Mouse (Mus musculus) forebrain, postnatal 0 days (tissue): ENCODE results near the gene Dnajc11. TPM values are rescaled to one million over a fixed set of nuclear protein-coding genes. Genes with fewer than 3 reads are reported as not detected.

Experiments
- ATAC-seq: fragments of 200-750 bp; cut with Nextera tagmentation; 2 replicates; pipeline ENCODE4 v1.8.0; 2017; ENCODE audit warnings: mild to moderate bottlenecking, moderate library complexity
- DNase-seq: peaks from one replicate; pipeline ENCODE4 v3.0.0-alpha.2; 2015
- H3K27ac ChIP-seq: fragments of 300-500 bp; sonication (generic); 2 replicates; pipeline ENCODE4 v1.5.1; 2014; ENCODE audit warnings: low read depth, mild to moderate bottlenecking, antibody characterized with exemption, low read length, moderate library complexity, mixed read lengths
- H3K27me3 ChIP-seq: fragments of 300-500 bp; sonication (generic); 2 replicates; pipeline ENCODE4 v1.6.1; 2014; ENCODE audit warnings: mild to moderate bottlenecking, low read length, mixed read lengths; ENCODE audit not compliant: insufficient read depth
- H3K36me3 ChIP-seq: fragments of 300-500 bp; sonication (generic); 2 replicates; pipeline ENCODE4 v1.6.1; 2014; ENCODE audit warnings: mild to moderate bottlenecking, moderate library complexity; ENCODE audit not compliant: insufficient read depth
- H3K4me1 ChIP-seq: fragments of 300-500 bp; sonication (generic); 2 replicates; pipeline ENCODE4 v1.6.1; 2014; ENCODE audit warnings: antibody characterized with exemption; ENCODE audit not compliant: insufficient read depth
- H3K4me2 ChIP-seq: fragments of 300-500 bp; sonication (generic); 2 replicates; pipeline ENCODE4 v1.6.1; 2014; ENCODE audit warnings: low read depth, mild to moderate bottlenecking, moderate library complexity
- H3K4me3 ChIP-seq: fragments of 300-500 bp; sonication (generic); 2 replicates; pipeline ENCODE4 v1.5.1; 2014; ENCODE audit warnings: low read depth, low read length, mixed read lengths
- H3K9ac ChIP-seq: fragments of 300-500 bp; sonication (generic); 2 replicates; pipeline ENCODE4 v1.6.1; 2014; ENCODE audit warnings: mild to moderate bottlenecking
- H3K9me3 ChIP-seq: fragments of 300-500 bp; sonication (generic); 2 replicates; pipeline ENCODE4 v1.6.1; 2016; ENCODE audit warnings: low read length
- CTCF ChIP-seq: sonication (generic); IDR thresholded peaks from 2 replicates; pipeline ENCODE4 v1.5.1; 2016; ENCODE audit warnings: antibody characterized with exemption, control low read depth, low read depth
- WGBS: fragments of 180-500 bp; shearing (Covaris S2); extraction: QIAGEN DNeasy Blood & Tissue Kit; methylation state at CpG from one replicate; pipeline ENCODE4 v1.1.7; 2014; 5-methylcytosine and 5-hydroxymethylcytosine counted together
- polyA plus RNA-seq: library from polyadenylated mRNA; unstranded; fragments of >200 nt; fragmentation: Nextera tagmentation; extraction: Ambion mirVana; gene quantifications from 2 replicates; pipeline ENCODE4 v1.2.1, GENCODE M21; 2015
- total RNA-seq: library from RNA; depleted of rRNA; stranded (reverse); fragments of >200 nt; gene quantifications from 2 replicates; pipeline ENCODE4 v1.2.3, GENCODE M21; 2014

Gene Dnajc11
- total and polyA plus RNA-seq, 2 experiments from 2014 or later = 72.2 to 72.3 TPM

- ATAC-seq (no peak), DNase-seq (no peak)
- H3K27me3 ChIP-seq = no peaks in the 10 kb centered on the region
- 86% methylated on average over 12 of the region's 12 CpGs for WGBS
- H3K9ac ChIP-seq = no peak overlapping the region
- no peaks in the 10 kb centered on the region for H3K9me3 ChIP-seq
- no peak overlapping the region for H3K27ac ChIP-seq
- H3K4me3 ChIP-seq = no peak overlapping the region
- no peak overlapping the region for H3K4me2 ChIP-seq
- H3K36me3 ChIP-seq = peaks cover 28% of the 10 kb centered on the region
- peaks cover 14% of the 10 kb centered on the region; the same call in 1 of the 2 replicates for H3K4me1 ChIP-seq
- no peak for TF ChIP-seq CTCF
Observed at GRCm38 (mm10) chr4:152013036-152013813, 79.7 kb downstream of the Dnajc11 start.

GRCm38 (mm10) chr4:152019073-152019472 is 85.6 kb downstream of the Dnajc11 start:
- no peak for TF ChIP-seq CTCF
- H3K9me3 ChIP-seq = no peaks in the 10 kb centered on the region
- DNase-seq (no peak), ATAC-seq (no peak)
- H3K4me3 ChIP-seq = no peak overlapping the region
- peaks cover 76% of the 10 kb centered on the region for H3K36me3 ChIP-seq
- 87% methylated on average over 6 of the region's 6 CpGs for WGBS
- no peak overlapping the region for H3K9ac ChIP-seq
- H3K4me2 ChIP-seq = no peak overlapping the region
- no peak overlapping the region for H3K27ac ChIP-seq
- no peaks in the 10 kb centered on the region for H3K27me3 ChIP-seq
- H3K4me1 ChIP-seq = no peaks in the 10 kb centered on the region

GRCm38 (mm10) chr4:152020024-152020423 is 86.5 kb downstream of the Dnajc11 start:
- 94% methylated on average over 21 of the region's 21 CpGs for WGBS
- Histone ChIP-seq H3K4me2 (no peak overlapping the region), H3K9me3 (no peaks in the 10 kb centered on the region), H3K9ac (no peak overlapping the region), H3K27ac (no peak overlapping the region), H3K27me3 (no peaks in the 10 kb centered on the region), H3K36me3 (peaks cover 69% of the 10 kb centered on the region), H3K4me3 (no peak overlapping the region), H3K4me1 (no peaks in the 10 kb centered on the region)
- TF ChIP-seq CTCF = no peak
- ATAC-seq (no peak), DNase-seq (no peak)

GRCm38 (mm10) chr4:152021568-152022097 is 88.1 kb downstream of the Dnajc11 start:
- no peak for TF ChIP-seq CTCF
- no peak for ATAC-seq
- no peak overlapping the region for H3K9ac ChIP-seq
- DNase-seq = no peak
- 79% methylated on average over 12 of the region's 12 CpGs for WGBS
- no peaks in the 10 kb centered on the region for H3K9me3 ChIP-seq
- H3K4me3 ChIP-seq = no peak overlapping the region
- H3K4me2 ChIP-seq = no peak overlapping the region
- peaks cover 59% of the 10 kb centered on the region for H3K36me3 ChIP-seq
- no peak overlapping the region for H3K27ac ChIP-seq
- H3K27me3 ChIP-seq = no peaks in the 10 kb centered on the region
- peaks cover 11% of the 10 kb centered on the region for H3K4me1 ChIP-seq

GRCm38 (mm10) chr4:152022506-152022905 is 89.0 kb downstream of the Dnajc11 start:
- no peak for DNase-seq
- H3K4me3 ChIP-seq = no peak overlapping the region
- H3K27me3 ChIP-seq = no peaks in the 10 kb centered on the region
- peaks cover 14% of the 10 kb centered on the region for H3K4me1 ChIP-seq
- H3K4me2 ChIP-seq = no peak overlapping the region
- no peak overlapping the region for H3K9ac ChIP-seq
- 89% methylated on average over 8 of the region's 8 CpGs for WGBS
- ATAC-seq = no peak
- TF ChIP-seq CTCF = no peak
- H3K36me3 ChIP-seq = peaks cover 56% of the 10 kb centered on the region
- no peak overlapping the region for H3K27ac ChIP-seq
- no peaks in the 10 kb centered on the region for H3K9me3 ChIP-seq

- Histone ChIP-seq H3K27me3 (no peaks in the 10 kb centered on the region), H3K36me3 (peaks cover 44% of the 10 kb centered on the region), H3K27ac (no peak overlapping the region), H3K4me3 (no peak overlapping the region), H3K9me3 (no peaks in the 10 kb centered on the region), H3K4me1 (peaks cover 26% of the 10 kb centered on the region), H3K4me2 (no peak overlapping the region), H3K9ac (no peak overlapping the region; the same call in 1 of the 2 replicates)
- ATAC-seq (no peak), DNase-seq (no peak)
- no peak for TF ChIP-seq CTCF
- WGBS = 93% methylated on average over 11 of the region's 11 CpGs
Observed at GRCm38 (mm10) chr4:152024525-152024924, 91.0 kb downstream of the Dnajc11 start.

GRCm38 (mm10) chr4:152026751-152027508 is 93.4 kb downstream of the Dnajc11 start:
- DNase-seq (no peak), ATAC-seq (peak; percentile 48)
- peak overlapping the region; percentile 97 for H3K4me2 ChIP-seq
- H3K4me1 ChIP-seq = peaks cover 34% of the 10 kb centered on the region
- H3K27ac ChIP-seq = peak overlapping the region; percentile 62; the same call in 1 of the 2 replicates
- WGBS = 2% methylated on average over 41 of the region's 41 CpGs
- H3K9ac ChIP-seq = peak overlapping the region; percentile 66
- peak overlapping the region; percentile 61 for H3K4me3 ChIP-seq
- H3K27me3 ChIP-seq = no peaks in the 10 kb centered on the region
- H3K9me3 ChIP-seq = no peaks in the 10 kb centered on the region
- peaks cover 20% of the 10 kb centered on the region for H3K36me3 ChIP-seq
- TF ChIP-seq CTCF = peak; percentile 7; the same call in 1 of the 2 replicates
